Mouse (Mus musculus): ENCODE measurements around the gene Arid5b. TPM values are rescaled to one million over a fixed set of nuclear protein-coding genes. Genes with fewer than 3 reads are reported as not detected.
A peak's percentile ranks its signal among the peaks of the same experiment; 100 is the strongest.

The Arid5b gene
- polyA plus RNA-seq, 1 experiment from 2014 or later: 21.5 TPM

DNA sequence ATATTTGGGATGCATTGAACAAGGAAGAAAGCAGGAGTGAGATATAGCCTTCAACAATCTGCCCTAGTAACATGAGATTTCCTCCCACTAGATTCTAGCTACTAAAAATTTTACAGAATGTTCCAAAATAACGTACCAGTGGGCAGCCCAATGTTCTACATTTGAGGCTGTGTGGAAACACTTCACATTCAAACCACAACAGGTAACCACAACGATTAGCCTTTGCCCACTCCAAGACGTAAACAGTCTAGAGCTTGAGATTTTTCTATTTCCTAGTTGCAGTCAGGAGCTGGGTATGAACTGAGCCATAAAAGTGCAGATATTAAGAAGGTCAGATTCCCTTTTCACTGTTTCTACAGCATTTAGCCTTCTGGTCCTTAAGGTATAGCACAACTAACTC lies 56.5 kb downstream of the Arid5b start:
- 93% methylated on average over 3 of the region's 3 CpGs for WGBS
- no peak overlapping the region for H3K9ac ChIP-seq
- H3K9me3 ChIP-seq: peaks cover 3% of the 10 kb centered on the region
- no peak overlapping the region for H3K4me3 ChIP-seq
- no peaks in the 10 kb centered on the region; the same call in 1 of the 2 replicates for H3K4me1 ChIP-seq (replicated peaks)
- H3K4me2 ChIP-seq: no peak overlapping the region
- ATAC-seq (ENCODE audit: low read depth): no peak
- H3K27me3 ChIP-seq: no peaks in the 10 kb centered on the region
- peaks cover 22% of the 10 kb centered on the region for H3K36me3 ChIP-seq
- H3K27ac ChIP-seq (replicated peaks): no peak overlapping the region

DNA sequence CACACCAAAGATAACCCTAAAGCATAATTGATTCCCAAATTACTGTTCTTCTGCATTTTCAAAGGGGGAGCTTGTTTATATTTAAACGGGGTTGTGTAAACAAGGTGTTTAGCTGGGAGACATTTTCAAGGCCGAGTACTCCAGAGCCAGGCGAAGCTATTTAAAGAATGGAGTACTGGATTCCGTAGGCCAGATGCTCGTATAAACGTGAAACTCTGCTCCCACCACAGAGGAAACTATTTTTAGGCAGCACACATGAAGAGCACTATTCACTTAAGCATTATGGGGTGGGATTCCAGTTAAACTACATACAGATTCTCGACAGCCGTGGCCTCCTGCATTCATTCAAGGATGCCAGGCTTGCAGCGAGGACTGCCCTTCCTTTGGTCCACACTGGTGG lies 59.2 kb downstream of the Arid5b start:
- Histone ChIP-seq H3K36me3 (peaks cover 26% of the 10 kb centered on the region), H3K4me1 (replicated peaks) (no peaks in the 10 kb centered on the region; the same call in 1 of the 2 replicates), H3K27ac (replicated peaks) (no peak overlapping the region), H3K4me3 (no peak overlapping the region), H3K27me3 (no peaks in the 10 kb centered on the region), H3K9me3 (peaks cover 6% of the 10 kb centered on the region), H3K9ac (no peak overlapping the region), H3K4me2 (no peak overlapping the region)
- WGBS: 81% methylated on average over 9 of the region's 9 CpGs
- no peak for ATAC-seq (ENCODE audit: low read depth)

DNA sequence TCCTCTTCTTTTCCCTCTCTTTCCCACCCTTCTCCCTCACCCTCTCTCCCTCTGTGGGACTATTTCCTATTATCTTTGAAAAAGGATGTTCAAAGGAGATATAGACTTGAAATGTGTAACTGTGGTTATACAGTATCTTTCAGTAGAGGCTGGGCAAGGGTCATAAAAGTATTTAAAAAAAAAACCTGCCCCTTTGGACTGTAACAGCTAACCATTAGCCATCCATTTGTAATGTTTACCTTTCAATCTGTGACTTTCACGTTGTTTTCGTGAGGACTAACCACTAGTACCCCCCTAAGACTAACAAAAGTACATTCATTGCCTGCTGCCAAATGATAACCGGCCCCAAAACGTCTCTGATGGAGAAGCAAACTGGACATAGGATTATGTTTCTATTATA lies 59.9 kb downstream of the Arid5b start:
- Histone ChIP-seq H3K36me3 (peaks cover 26% of the 10 kb centered on the region), H3K4me1 (replicated peaks) (no peaks in the 10 kb centered on the region; the same call in 1 of the 2 replicates), H3K4me3 (no peak overlapping the region), H3K27me3 (no peaks in the 10 kb centered on the region), H3K4me2 (no peak overlapping the region), H3K9ac (no peak overlapping the region), H3K9me3 (peaks cover 6% of the 10 kb centered on the region), H3K27ac (replicated peaks) (no peak overlapping the region)
- 85% methylated on average over 4 of the region's 4 CpGs for WGBS
- no peak for ATAC-seq (ENCODE audit: low read depth)

GRCm38 (mm10) chr10:68214809-68215468 lies 63.6 kb downstream of the Arid5b start:
- ATAC-seq (ENCODE audit: low read depth): no peak
- Histone ChIP-seq H3K4me2 (no peak overlapping the region), H3K27ac (replicated peaks) (no peak overlapping the region), H3K9ac (no peak overlapping the region), H3K27me3 (no peaks in the 10 kb centered on the region), H3K4me1 (replicated peaks) (peaks cover 16% of the 10 kb centered on the region), H3K4me3 (no peak overlapping the region), H3K36me3 (peaks cover 14% of the 10 kb centered on the region), H3K9me3 (peaks cover 6% of the 10 kb centered on the region)
- WGBS: 96% methylated on average over 9 of the region's 9 CpGs

- Histone ChIP-seq H3K36me3 (peaks cover 7% of the 10 kb centered on the region), H3K4me1 (replicated peaks) (peaks cover 37% of the 10 kb centered on the region), H3K9ac (no peak overlapping the region), H3K27ac (replicated peaks) (0 out of 2 replicates have a peak overlapping the region, but pooled peaks have one; percentile 42), H3K4me2 (no peak overlapping the region), H3K4me3 (no peak overlapping the region), H3K9me3 (peaks cover 6% of the 10 kb centered on the region), H3K27me3 (no peaks in the 10 kb centered on the region)
- WGBS: 16% methylated on average over 10 of the region's 10 CpGs
- ATAC-seq (ENCODE audit: low read depth): 0 out of 2 replicates have a peak, but pooled peaks have one; percentile 44
Observed at GRCm38 (mm10) chr10:68212061-68212915, 66.3 kb downstream of the Arid5b start.

DNA sequence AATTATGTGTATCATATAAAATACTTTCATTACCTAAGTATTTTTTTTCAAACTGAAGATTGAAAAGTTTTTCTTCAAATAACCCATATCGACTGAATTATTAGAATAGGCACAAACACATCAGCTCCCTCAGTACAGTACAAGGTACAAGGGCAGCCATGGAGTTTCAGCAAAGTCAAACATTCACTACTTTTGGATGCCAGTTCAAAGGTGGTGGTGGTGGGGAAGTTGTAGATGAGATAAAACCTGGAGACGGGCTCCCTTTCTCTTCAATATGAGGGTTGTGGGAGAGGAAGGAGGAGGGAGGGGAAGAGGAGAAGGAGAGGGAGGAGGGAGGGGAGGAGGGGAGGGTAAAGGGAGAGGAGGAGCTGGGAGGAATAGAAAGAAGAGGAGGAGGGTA lies 67.0 kb downstream of the Arid5b start:
- Histone ChIP-seq H3K36me3 (peaks cover 3% of the 10 kb centered on the region), H3K27ac (replicated peaks) (no peak overlapping the region), H3K27me3 (no peaks in the 10 kb centered on the region), H3K4me1 (replicated peaks) (peaks cover 37% of the 10 kb centered on the region), H3K9ac (no peak overlapping the region), H3K4me3 (no peak overlapping the region), H3K9me3 (0 out of 2 replicates have a peak, but pooled peaks cover 2% of the 10 kb centered on the region), H3K4me2 (no peak overlapping the region)
- ATAC-seq (ENCODE audit: low read depth): no peak
- 49% methylated on average over 2 of the region's 2 CpGs for WGBS

- H3K4me1 ChIP-seq (replicated peaks): peaks cover 37% of the 10 kb centered on the region
- no peak overlapping the region for H3K4me3 ChIP-seq
- 90% methylated on average over 12 of the region's 12 CpGs for WGBS
- peak; percentile 42; the same call in 1 of the 2 replicates for ATAC-seq (ENCODE audit: low read depth)
- H3K9ac ChIP-seq: no peak overlapping the region
- no peaks in the 10 kb centered on the region for H3K27me3 ChIP-seq
- no peaks in the 10 kb centered on the region for H3K36me3 ChIP-seq
- H3K4me2 ChIP-seq: no peak overlapping the region
- no peaks in the 10 kb centered on the region for H3K9me3 ChIP-seq
- no peak overlapping the region for H3K27ac ChIP-seq (replicated peaks)
Observed at GRCm38 (mm10) chr10:68210025-68210642, 68.4 kb downstream of the Arid5b start.

DNA sequence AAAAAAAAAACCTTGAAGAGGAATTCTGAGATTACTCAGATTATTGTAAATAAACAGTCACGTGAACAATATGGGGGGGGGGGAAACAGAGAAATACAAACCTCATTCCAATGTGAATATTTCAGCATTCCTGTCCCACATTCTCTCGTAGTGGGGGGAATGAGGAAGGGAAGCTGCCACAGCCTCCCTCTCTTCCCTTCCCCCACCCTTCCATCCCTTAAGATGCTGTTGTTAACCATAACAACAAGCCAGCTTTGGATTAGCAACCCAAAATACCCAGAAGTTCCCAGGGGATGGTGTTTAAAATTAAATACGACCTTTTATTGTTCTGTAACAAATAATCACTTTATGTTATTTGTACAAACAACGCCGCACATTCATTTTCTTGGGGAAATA lies 69.9 kb downstream of the Arid5b start:
- Histone ChIP-seq H3K9ac (no peak overlapping the region), H3K9me3 (no peaks in the 10 kb centered on the region), H3K36me3 (no peaks in the 10 kb centered on the region), H3K4me2 (peak overlapping the region; percentile 46), H3K4me3 (no peak overlapping the region), H3K4me1 (replicated peaks) (peaks cover 37% of the 10 kb centered on the region), H3K27ac (replicated peaks) (peak overlapping the region; percentile 35), H3K27me3 (no peaks in the 10 kb centered on the region)
- WGBS: 40% methylated on average over 5 of the region's 5 CpGs
- ATAC-seq (ENCODE audit: low read depth): no peak

DNA sequence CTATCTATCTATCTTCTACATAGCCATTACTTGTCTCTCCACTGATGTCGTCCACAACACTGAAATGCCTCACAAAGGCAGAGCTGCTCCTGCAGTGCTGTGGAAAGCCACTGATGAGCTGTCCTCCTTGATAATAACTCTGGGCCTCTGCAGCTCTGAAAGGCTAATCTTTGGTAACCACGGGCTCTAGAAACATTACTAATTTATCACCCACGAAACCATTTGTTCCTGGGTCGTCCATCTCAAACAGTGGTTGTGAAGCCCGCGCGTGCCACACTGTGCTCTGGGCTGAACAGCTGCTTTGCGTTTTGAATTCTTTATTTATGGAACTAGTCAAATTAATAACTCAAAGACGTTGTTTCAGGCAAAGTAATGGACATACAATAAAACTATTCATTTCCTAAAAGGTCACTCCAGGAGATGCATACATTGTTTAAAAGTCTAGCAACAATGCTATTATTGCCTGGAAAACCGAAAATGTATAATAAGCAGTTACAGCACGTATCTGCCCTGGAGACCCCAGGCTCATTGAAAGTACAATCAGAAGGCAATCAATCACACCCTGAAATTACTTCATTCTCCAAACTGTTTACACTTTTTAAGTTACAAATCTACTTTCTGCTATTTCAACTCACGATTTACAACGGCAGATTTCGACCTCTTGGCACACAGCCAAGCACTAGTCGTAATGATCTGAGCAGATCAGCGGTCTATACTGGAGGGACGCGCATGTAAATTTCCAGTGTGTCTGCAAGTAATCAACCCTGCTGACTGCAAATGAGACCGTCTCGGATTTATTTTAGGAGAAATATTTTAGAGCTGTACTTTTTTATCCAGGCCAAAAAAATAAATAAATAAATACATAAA lies 70.5 kb downstream of the Arid5b start:
- peak overlapping the region; percentile 69 for H3K27ac ChIP-seq (replicated peaks)
- H3K4me1 ChIP-seq (replicated peaks): peaks cover 39% of the 10 kb centered on the region
- H3K36me3 ChIP-seq: no peaks in the 10 kb centered on the region
- peak overlapping the region; percentile 22 for H3K4me3 ChIP-seq
- peak overlapping the region; percentile 46 for H3K4me2 ChIP-seq
- peak; percentile 71; the same call in 1 of the 2 replicates for ATAC-seq (ENCODE audit: low read depth)
- no peaks in the 10 kb centered on the region for H3K9me3 ChIP-seq
- WGBS: 5% methylated on average over 20 of the region's 20 CpGs
- no peak overlapping the region; the same call in 1 of the 2 replicates for H3K9ac ChIP-seq
- no peaks in the 10 kb centered on the region for H3K27me3 ChIP-seq

GRCm38 (mm10) chr10:68204391-68204790 lies 74.1 kb downstream of the Arid5b start:
- no peak for ATAC-seq (ENCODE audit: low read depth)
- no peaks in the 10 kb centered on the region for H3K27me3 ChIP-seq
- 87% methylated on average over 6 of the region's 6 CpGs for WGBS

DNA sequence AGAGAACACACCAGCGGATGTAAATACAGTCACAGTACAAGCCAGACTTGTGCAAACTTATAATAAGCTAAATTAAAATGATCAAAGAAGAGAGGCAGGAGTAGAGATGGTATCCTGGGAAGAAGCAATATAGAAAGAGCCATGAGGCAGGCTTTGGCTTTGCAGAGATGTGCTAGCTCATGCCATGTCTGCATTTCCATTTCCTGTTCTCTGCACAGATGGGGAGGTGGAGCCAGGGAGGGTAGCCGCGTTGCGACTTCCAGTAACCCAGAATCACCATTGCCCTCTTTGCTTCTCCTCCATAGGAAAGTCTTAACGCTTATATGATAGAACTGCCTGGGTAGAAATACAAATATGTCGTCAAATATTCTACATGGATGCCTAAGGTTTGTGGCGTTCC lies 74.7 kb downstream of the Arid5b start:
- no peak overlapping the region for H3K4me2 ChIP-seq
- peaks cover 16% of the 10 kb centered on the region for H3K4me1 ChIP-seq (replicated peaks)
- peaks cover 19% of the 10 kb centered on the region; the same call in 1 of the 2 replicates for H3K36me3 ChIP-seq
- H3K9me3 ChIP-seq: no peaks in the 10 kb centered on the region
- H3K9ac ChIP-seq: no peak overlapping the region
- 93% methylated on average over 7 of the region's 7 CpGs for WGBS
- H3K4me3 ChIP-seq: no peak overlapping the region
- no peak overlapping the region for H3K27ac ChIP-seq (replicated peaks)
- no peak for ATAC-seq (ENCODE audit: low read depth)
- no peaks in the 10 kb centered on the region for H3K27me3 ChIP-seq

More at GRCm38 (mm10) chr10:68204391-68204790, 74.1 kb downstream of the Arid5b start:
- H3K9ac ChIP-seq: no peak overlapping the region
- H3K4me1 ChIP-seq (replicated peaks): peaks cover 21% of the 10 kb centered on the region
- H3K9me3 ChIP-seq: no peaks in the 10 kb centered on the region
- no peak overlapping the region for H3K4me2 ChIP-seq
- no peak overlapping the region for H3K4me3 ChIP-seq
- H3K36me3 ChIP-seq: peaks cover 19% of the 10 kb centered on the region; the same call in 1 of the 2 replicates
- no peak overlapping the region for H3K27ac ChIP-seq (replicated peaks)

Data from neural tube, embryonic 13.5 days (tissue).